Mouse (Mus musculus): ENCODE measurements around the gene Vmn2r73. TPM values are rescaled to one million over a fixed set of nuclear protein-coding genes. Genes with fewer than 3 reads are reported as not detected.
"Not testable (repeated sequence)": the region's sequence is repeated elsewhere in the genome, so short reads cannot be mapped to it uniquely, and the experiment has no call there.

The Vmn2r73 gene
- total RNA-seq (2021): not detected
- long read RNA-seq, experiment 1: 0 reads
- long read RNA-seq, experiment 2: 0 reads

- Histone ChIP-seq H3K27ac (no peak within 1 kb of the TSS), H3K4me3 (no peak within 1 kb of the TSS)
- no peak for TF ChIP-seq CTCF (conservative IDR thresholded peaks at IDR 0.05)
- no peak for DNase-seq (ENCODE audit: low spot score in 2 of 2)
Measured at GRCm38 (mm10) chr7:85876166-85876565, at the start of gene Vmn2r73. Gene Vmn2r73 (minus strand): TSS chr7:85876266.

DNA sequence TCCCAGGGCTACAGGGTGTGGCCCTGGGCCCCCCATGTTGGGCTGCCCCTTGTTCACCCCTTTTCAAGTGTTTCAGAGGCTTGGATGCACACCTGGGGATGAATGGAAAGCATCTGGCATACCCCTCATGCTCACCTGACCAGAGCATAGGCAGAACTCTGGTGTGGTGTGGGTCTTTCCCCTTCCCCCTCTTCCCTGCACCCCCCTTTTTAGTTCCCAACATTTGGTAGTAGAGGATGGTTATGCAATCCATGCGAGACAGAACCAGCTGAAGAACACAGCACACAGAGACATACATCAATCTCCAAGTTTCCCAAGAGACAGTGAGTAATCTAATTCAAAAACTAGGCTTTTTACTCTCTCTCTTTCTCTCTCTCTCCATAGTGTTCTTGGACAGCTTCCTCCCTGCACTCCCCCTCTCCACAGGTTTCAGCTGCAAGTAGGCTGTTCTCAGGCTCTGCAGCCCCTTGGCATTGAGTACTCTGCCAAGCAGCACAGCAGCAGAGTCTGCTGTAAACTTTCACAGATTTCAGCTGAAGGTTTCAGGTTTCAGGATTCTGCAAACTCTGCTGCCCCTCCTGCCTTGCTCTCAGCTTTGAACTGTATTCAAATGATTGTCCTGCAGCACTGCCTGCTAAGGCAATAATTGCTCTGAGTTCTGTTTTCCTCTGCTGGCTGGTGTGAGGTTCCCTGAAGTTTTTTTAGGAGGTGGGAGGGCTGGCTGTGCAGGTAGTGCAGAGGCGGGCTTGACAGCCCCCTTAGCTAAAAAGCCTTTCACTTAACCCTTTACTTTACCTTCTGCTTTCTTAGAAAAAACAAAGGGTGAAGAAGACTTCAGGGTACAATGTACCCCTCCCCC, 35.7 kb downstream of the Vmn2r73 start:
- no peak for DNase-seq (ENCODE audit: low spot score in 2 of 2)
- H3K4me3 ChIP-seq: no peak overlapping the region
- no peak overlapping the region for H3K27ac ChIP-seq
- TF ChIP-seq CTCF (conservative IDR thresholded peaks at IDR 0.05): no peak

DNA sequence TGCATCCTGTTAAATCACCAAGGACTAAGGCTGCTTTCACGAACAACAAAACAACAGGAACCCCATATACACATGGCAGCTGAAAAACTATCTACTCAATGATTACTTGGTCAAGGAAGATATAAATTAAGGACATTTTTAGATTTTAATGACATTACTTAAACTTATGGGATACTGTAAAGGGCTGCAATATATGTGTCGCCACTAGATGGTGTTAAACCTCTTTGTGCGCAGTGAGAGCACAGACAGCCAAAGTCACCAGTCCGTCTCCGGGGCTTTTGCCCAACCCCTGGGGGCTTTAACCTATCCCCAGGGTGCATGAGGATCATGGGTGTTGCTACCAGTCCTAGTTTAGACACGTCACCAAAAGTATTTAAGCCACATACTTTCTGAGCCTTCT, 58.0 kb downstream of the Vmn2r73 start:
- TF ChIP-seq CTCF (conservative IDR thresholded peaks at IDR 0.05): peak; percentile 76
- DNase-seq (ENCODE audit: low spot score in 2 of 2): peak in 1 of 2 experiments; percentile 45
- not testable (repeated sequence) for H3K4me3 ChIP-seq, H3K27ac ChIP-seq

Other genes with a start within 250 kb of the Vmn2r73 start
- gene Vmn2r72, start 121.2 kb downstream of the Vmn2r73 start, total RNA-seq (2021): not detected
- not detected for gene Vmn2r74, start 85.4 kb upstream of the Vmn2r73 start, total RNA-seq (2021)

Measured in layer of hippocampus, adult 2 months (tissue).